Mouse (Mus musculus) limb, embryonic 10.5 days (tissue): ENCODE measurements at regions not wholly inside any gene's neighbourhood (a gene's known extent, or its start where the extent isn't known, plus 50 kb on each side); places are given as distances from the start of the nearest gene placed in this dataset.

Source experiments
- DNase-seq: peaks from one replicate; pipeline ENCODE4 v3.0.0-alpha.2; 2017; ENCODE audit warnings: low spot score
- H3K27ac ChIP-seq: fragments of 300-500 bp; sonication (generic); 2 replicates; pipeline ENCODE4 v1.5.1; 2016; ENCODE audit warnings: mild to moderate bottlenecking
- H3K27me3 ChIP-seq: fragments of 300-500 bp; sonication (generic); 2 replicates; pipeline ENCODE4 v1.6.1; 2016; ENCODE audit warnings: low read depth, mild to moderate bottlenecking; ENCODE audit not compliant: poor library complexity, severe bottlenecking
- H3K36me3 ChIP-seq: fragments of 300-500 bp; sonication (generic); 2 replicates; pipeline ENCODE4 v1.6.1; 2016; ENCODE audit warnings: mild to moderate bottlenecking, moderate library complexity
- H3K4me1 ChIP-seq: fragments of 300-500 bp; sonication (generic); 2 replicates; pipeline ENCODE4 v1.6.1; 2016
- H3K4me3 ChIP-seq: fragments of 300-500 bp; sonication (generic); 2 replicates; pipeline ENCODE4 v1.5.1; 2016; ENCODE audit warnings: mild to moderate bottlenecking, moderate library complexity
- H3K9me3 ChIP-seq: fragments of 300-500 bp; sonication (generic); replicated peaks from 2 replicates; pipeline ENCODE4 v1.6.1; 2016; ENCODE audit warnings: mild to moderate bottlenecking
- WGBS: fragments of 180-500 bp; shearing (Covaris S2); methylation state at CpG from one replicate; pipeline ENCODE4 v1.1.7; 2016; 5-methylcytosine and 5-hydroxymethylcytosine counted together

GRCm38 (mm10) chr6:51076861-51077768 is 355.4 kb upstream of the Nfe2l3 start:
- peak overlapping the region; percentile 79 for H3K27ac ChIP-seq
- peaks cover 42% of the 10 kb centered on the region for H3K4me1 ChIP-seq
- no peaks in the 10 kb centered on the region for H3K9me3 ChIP-seq
- H3K36me3 ChIP-seq = no peaks in the 10 kb centered on the region
- 68% methylated on average over 21 of the region's 21 CpGs for whole genome bisulfite sequencing
- no peak overlapping the region for H3K4me3 ChIP-seq
- H3K27me3 ChIP-seq = no peaks in the 10 kb centered on the region
- peak; percentile 61 for DNase-seq

- Histone ChIP-seq H3K4me1 (peaks cover 42% of the 10 kb centered on the region), H3K27ac (peak overlapping the region; percentile 79), H3K9me3 (no peaks in the 10 kb centered on the region), H3K36me3 (no peaks in the 10 kb centered on the region), H3K27me3 (no peaks in the 10 kb centered on the region), H3K4me3 (no peak overlapping the region)
- DNase-seq = no peak
- 69% methylated on average over 6 of the region's 6 CpGs for WGBS
Observed at GRCm38 (mm10) chr6:51077769-51078096, 354.7 kb upstream of the Nfe2l3 start.

GRCm38 (mm10) chr6:51078353-51078966 is 354.0 kb upstream of the Nfe2l3 start:
- 64% methylated on average over 11 of the region's 11 CpGs for WGBS
- Histone ChIP-seq H3K4me3 (no peak overlapping the region), H3K4me1 (peaks cover 42% of the 10 kb centered on the region), H3K27ac (peak overlapping the region; percentile 79), H3K9me3 (no peaks in the 10 kb centered on the region), H3K27me3 (no peaks in the 10 kb centered on the region), H3K36me3 (no peaks in the 10 kb centered on the region)
- DNase-seq = no peak

GRCm38 (mm10) chr6:51078967-51079355 is 353.5 kb upstream of the Nfe2l3 start:
- Histone ChIP-seq H3K27me3 (no peaks in the 10 kb centered on the region), H3K4me3 (no peak overlapping the region), H3K27ac (peak overlapping the region; percentile 79; the same call in 1 of the 2 replicates), H3K9me3 (no peaks in the 10 kb centered on the region), H3K4me1 (peaks cover 44% of the 10 kb centered on the region), H3K36me3 (no peaks in the 10 kb centered on the region)
- 90% methylated on average over 5 of the region's 5 CpGs for WGBS
- DNase-seq = no peak

GRCm38 (mm10) chr6:51081056-51081455 is 351.4 kb upstream of the Nfe2l3 start:
- peaks cover 53% of the 10 kb centered on the region for H3K4me1 ChIP-seq
- H3K36me3 ChIP-seq = no peaks in the 10 kb centered on the region
- H3K4me3 ChIP-seq = no peak overlapping the region
- DNase-seq = no peak
- no peaks in the 10 kb centered on the region for H3K9me3 ChIP-seq
- WGBS = 62% methylated on average over 5 of the region's 5 CpGs
- H3K27ac ChIP-seq = no peak overlapping the region
- H3K27me3 ChIP-seq = no peaks in the 10 kb centered on the region

- no peaks in the 10 kb centered on the region for H3K9me3 ChIP-seq
- H3K27me3 ChIP-seq = no peaks in the 10 kb centered on the region
- peaks cover 38% of the 10 kb centered on the region for H3K4me1 ChIP-seq
- no peaks in the 10 kb centered on the region for H3K36me3 ChIP-seq
- no peak overlapping the region for H3K4me3 ChIP-seq
- no peak for DNase-seq
- WGBS = 59% methylated on average over 9 of the region's 9 CpGs
- H3K27ac ChIP-seq = peak overlapping the region; percentile 46
Observed at GRCm38 (mm10) chr6:51084656-51085055, 347.8 kb upstream of the Nfe2l3 start.

- H3K36me3 ChIP-seq = no peaks in the 10 kb centered on the region
- H3K9me3 ChIP-seq = no peaks in the 10 kb centered on the region
- H3K27me3 ChIP-seq = no peaks in the 10 kb centered on the region
- peak overlapping the region; percentile 46; the same call in 1 of the 2 replicates for H3K27ac ChIP-seq
- H3K4me1 ChIP-seq = peaks cover 38% of the 10 kb centered on the region
- H3K4me3 ChIP-seq = no peak overlapping the region
- DNase-seq = no peak
- WGBS = 55% methylated on average over 2 of the region's 2 CpGs
Observed at GRCm38 (mm10) chr6:51085547-51085946, 346.9 kb upstream of the Nfe2l3 start.

- H3K27ac ChIP-seq = no peak overlapping the region
- WGBS = 84% methylated on average over 4 of the region's 4 CpGs
- H3K9me3 ChIP-seq = no peaks in the 10 kb centered on the region
- DNase-seq = no peak
- no peak overlapping the region for H3K4me3 ChIP-seq
- peaks cover 38% of the 10 kb centered on the region for H3K4me1 ChIP-seq
- no peaks in the 10 kb centered on the region for H3K27me3 ChIP-seq
- H3K36me3 ChIP-seq = no peaks in the 10 kb centered on the region
Observed at GRCm38 (mm10) chr6:51086347-51086746, 346.1 kb upstream of the Nfe2l3 start.

GRCm38 (mm10) chr6:51087806-51088205 is 344.7 kb upstream of the Nfe2l3 start:
- WGBS = 73% methylated on average over 2 of the region's 2 CpGs
- Histone ChIP-seq H3K36me3 (no peaks in the 10 kb centered on the region), H3K9me3 (no peaks in the 10 kb centered on the region), H3K4me1 (peaks cover 38% of the 10 kb centered on the region), H3K27me3 (no peaks in the 10 kb centered on the region), H3K4me3 (no peak overlapping the region), H3K27ac (no peak overlapping the region)
- no peak for DNase-seq

GRCm38 (mm10) chr6:51088641-51089372 is 343.7 kb upstream of the Nfe2l3 start:
- no peaks in the 10 kb centered on the region for H3K9me3 ChIP-seq
- no peak overlapping the region for H3K27ac ChIP-seq
- no peak overlapping the region for H3K4me3 ChIP-seq
- 40% methylated on average over 6 of the region's 6 CpGs for WGBS
- H3K4me1 ChIP-seq = peaks cover 37% of the 10 kb centered on the region
- H3K27me3 ChIP-seq = no peaks in the 10 kb centered on the region
- no peak for DNase-seq
- no peaks in the 10 kb centered on the region for H3K36me3 ChIP-seq

GRCm38 (mm10) chr6:51093196-51093595 is 339.3 kb upstream of the Nfe2l3 start:
- Histone ChIP-seq H3K27me3 (no peaks in the 10 kb centered on the region), H3K4me1 (peaks cover 16% of the 10 kb centered on the region), H3K36me3 (no peaks in the 10 kb centered on the region), H3K4me3 (no peak overlapping the region), H3K27ac (no peak overlapping the region), H3K9me3 (no peaks in the 10 kb centered on the region)
- DNase-seq = no peak
- 94% methylated on average over 4 of the region's 4 CpGs for WGBS

GRCm38 (mm10) chr6:51094304-51094703 is 338.2 kb upstream of the Nfe2l3 start:
- no peak overlapping the region for H3K4me3 ChIP-seq
- no peak overlapping the region for H3K27ac ChIP-seq
- no peaks in the 10 kb centered on the region for H3K9me3 ChIP-seq
- H3K4me1 ChIP-seq = 0 out of 2 replicates have a peak, but pooled peaks cover 6% of the 10 kb centered on the region
- H3K27me3 ChIP-seq = no peaks in the 10 kb centered on the region
- 94% methylated on average over 10 of the region's 10 CpGs for WGBS
- H3K36me3 ChIP-seq = no peaks in the 10 kb centered on the region
- DNase-seq = no peak

GRCm38 (mm10) chr6:51097488-51097887 is 335.0 kb upstream of the Nfe2l3 start:
- 0 out of 2 replicates have a peak, but pooled peaks cover 6% of the 10 kb centered on the region for H3K4me1 ChIP-seq
- no peaks in the 10 kb centered on the region for H3K9me3 ChIP-seq
- DNase-seq = no peak
- no peaks in the 10 kb centered on the region for H3K36me3 ChIP-seq
- no peak overlapping the region for H3K4me3 ChIP-seq
- no peaks in the 10 kb centered on the region for H3K27me3 ChIP-seq
- 85% methylated on average over 6 of the region's 6 CpGs for WGBS
- H3K27ac ChIP-seq = no peak overlapping the region
